Mouse (Mus musculus) heart, embryonic 10.5 days (tissue): Measurements from ENCODE around the gene Crim1. TPM values are rescaled to one million over a fixed set of nuclear protein-coding genes. Genes with fewer than 3 reads are reported as not detected.

Experiments
- DNase-seq: peaks from one replicate; pipeline ENCODE4 v3.0.0-alpha.2; 2017; ENCODE audit warnings: low spot score
- H3K27ac ChIP-seq: fragments of 300-500 bp; sonication (generic); 2 replicates; pipeline ENCODE4 v1.5.1; 2016; ENCODE audit warnings: mild to moderate bottlenecking
- H3K27me3 ChIP-seq: fragments of 300-500 bp; sonication (generic); 2 replicates; pipeline ENCODE4 v1.6.1; 2016; ENCODE audit warnings: mild to moderate bottlenecking; ENCODE audit not compliant: poor library complexity, insufficient read depth, severe bottlenecking
- H3K36me3 ChIP-seq: fragments of 300-500 bp; sonication (generic); 2 replicates; pipeline ENCODE4 v1.6.1; 2016; ENCODE audit warnings: mild to moderate bottlenecking, moderate library complexity
- H3K4me1 ChIP-seq: fragments of 300-500 bp; sonication (generic); 2 replicates; pipeline ENCODE4 v1.6.1; 2016; ENCODE audit warnings: mild to moderate bottlenecking
- H3K4me3 ChIP-seq: fragments of 300-500 bp; sonication (generic); 2 replicates; pipeline ENCODE4 v1.5.1; 2016; ENCODE audit warnings: mild to moderate bottlenecking, moderate library complexity
- H3K9me3 ChIP-seq: fragments of 300-500 bp; sonication (generic); 2 replicates; pipeline ENCODE4 v1.6.1; 2016; ENCODE audit warnings: mild to moderate bottlenecking, moderate library complexity
- WGBS: fragments of 180-500 bp; shearing (Covaris S2); methylation state at CpG from one replicate; pipeline ENCODE4 v1.1.7; 2016; 5-methylcytosine and 5-hydroxymethylcytosine counted together
- polyA plus RNA-seq: library from polyadenylated mRNA; unstranded; fragments of >200 nt; fragmentation: Nextera tagmentation; extraction: Ambion mirVana; gene quantifications from 2 replicates; pipeline ENCODE4 v1.2.1, GENCODE M21; 2016

Crim1 gene
- polyA plus RNA-seq, 1 experiment from 2014 or later = 3.6 TPM

- no peaks in the 10 kb centered on the region for H3K9me3 ChIP-seq
- WGBS = 61% methylated on average over 9 of the region's 9 CpGs
- H3K27ac ChIP-seq = 0 out of 2 replicates have a peak overlapping the region, but pooled peaks have one; percentile 16
- DNase-seq = no peak
- no peak overlapping the region for H3K4me3 ChIP-seq
- H3K4me1 ChIP-seq = peaks cover 7% of the 10 kb centered on the region
- H3K27me3 ChIP-seq = no peaks in the 10 kb centered on the region
- H3K36me3 ChIP-seq = peaks cover 4% of the 10 kb centered on the region; the same call in 1 of the 2 replicates
Measured at GRCm38 (mm10) chr17:78387665-78388064, 187.6 kb downstream of the Crim1 start.

- Histone ChIP-seq H3K27ac (no peak overlapping the region), H3K4me1 (peaks cover 9% of the 10 kb centered on the region), H3K4me3 (no peak overlapping the region), H3K27me3 (no peaks in the 10 kb centered on the region), H3K9me3 (no peaks in the 10 kb centered on the region), H3K36me3 (peaks cover 2% of the 10 kb centered on the region; the same call in 1 of the 2 replicates)
- no peak for DNase-seq
- 79% methylated on average over 9 of the region's 9 CpGs for WGBS
Measured at GRCm38 (mm10) chr17:78388101-78388847, 188.2 kb downstream of the Crim1 start.

- H3K4me1 ChIP-seq = peaks cover 9% of the 10 kb centered on the region
- DNase-seq = no peak
- H3K9me3 ChIP-seq = no peaks in the 10 kb centered on the region
- H3K36me3 ChIP-seq = peaks cover 2% of the 10 kb centered on the region; the same call in 1 of the 2 replicates
- WGBS = 85% methylated on average over 5 of the region's 5 CpGs
- no peak overlapping the region for H3K4me3 ChIP-seq
- H3K27ac ChIP-seq = no peak overlapping the region
- no peaks in the 10 kb centered on the region for H3K27me3 ChIP-seq
Measured at GRCm38 (mm10) chr17:78389573-78389972, 189.5 kb downstream of the Crim1 start.

GRCm38 (mm10) chr17:78392401-78393087 lies 192.5 kb downstream of the Crim1 start:
- 70% methylated on average over 9 of the region's 9 CpGs for WGBS

GRCm38 (mm10) chr17:78400130-78400840 lies 200.2 kb downstream of the Crim1 start:
- DNase-seq = peak; percentile 82
- no peak overlapping the region for H3K4me3 ChIP-seq
- H3K4me1 ChIP-seq = peaks cover 26% of the 10 kb centered on the region
- H3K9me3 ChIP-seq = no peaks in the 10 kb centered on the region
- peaks cover 34% of the 10 kb centered on the region for H3K36me3 ChIP-seq
- WGBS = 80% methylated on average over 12 of the region's 12 CpGs
- H3K27ac ChIP-seq = peak overlapping the region; percentile 62; the same call in 1 of the 2 replicates
- H3K27me3 ChIP-seq = no peaks in the 10 kb centered on the region

More at GRCm38 (mm10) chr17:78392401-78393087, 192.5 kb downstream of the Crim1 start:
- Histone ChIP-seq H3K27me3 (no peaks in the 10 kb centered on the region), H3K9me3 (no peaks in the 10 kb centered on the region), H3K4me3 (no peak overlapping the region), H3K36me3 (peaks cover 3% of the 10 kb centered on the region; the same call in 1 of the 2 replicates), H3K4me1 (peaks cover 8% of the 10 kb centered on the region), H3K27ac (no peak overlapping the region)
- no peak for DNase-seq

GRCm38 (mm10) chr17:78401311-78401710 lies 201.3 kb downstream of the Crim1 start:
- 62% methylated on average over 6 of the region's 6 CpGs for WGBS
- peak overlapping the region; percentile 36; the same call in 1 of the 2 replicates for H3K27ac ChIP-seq
- H3K36me3 ChIP-seq = peaks cover 34% of the 10 kb centered on the region
- peaks cover 29% of the 10 kb centered on the region for H3K4me1 ChIP-seq
- DNase-seq = no peak
- no peaks in the 10 kb centered on the region for H3K27me3 ChIP-seq
- no peak overlapping the region for H3K4me3 ChIP-seq
- no peaks in the 10 kb centered on the region for H3K9me3 ChIP-seq

- Histone ChIP-seq H3K27ac (peak overlapping the region; percentile 36; the same call in 1 of the 2 replicates), H3K9me3 (no peaks in the 10 kb centered on the region), H3K4me1 (peaks cover 29% of the 10 kb centered on the region), H3K36me3 (peaks cover 34% of the 10 kb centered on the region), H3K27me3 (no peaks in the 10 kb centered on the region), H3K4me3 (no peak overlapping the region)
- WGBS = 52% methylated on average over 4 of the region's 4 CpGs
- DNase-seq = no peak
Measured at GRCm38 (mm10) chr17:78401713-78402112, 201.7 kb downstream of the Crim1 start.

- Histone ChIP-seq H3K4me1 (peaks cover 29% of the 10 kb centered on the region), H3K27ac (no peak overlapping the region), H3K27me3 (no peaks in the 10 kb centered on the region), H3K36me3 (peaks cover 34% of the 10 kb centered on the region), H3K4me3 (no peak overlapping the region), H3K9me3 (no peaks in the 10 kb centered on the region)
- WGBS = 67% methylated on average over 6 of the region's 6 CpGs
- DNase-seq = no peak
Measured at GRCm38 (mm10) chr17:78402174-78402573, 202.1 kb downstream of the Crim1 start.

GRCm38 (mm10) chr17:78403229-78403628 lies 203.2 kb downstream of the Crim1 start:
- Histone ChIP-seq H3K4me1 (peaks cover 32% of the 10 kb centered on the region), H3K27me3 (no peaks in the 10 kb centered on the region), H3K9me3 (no peaks in the 10 kb centered on the region), H3K4me3 (no peak overlapping the region), H3K27ac (0 out of 2 replicates have a peak overlapping the region, but pooled peaks have one; percentile 57), H3K36me3 (peaks cover 28% of the 10 kb centered on the region)
- 79% methylated on average over 4 of the region's 4 CpGs for WGBS
- no peak for DNase-seq

- Histone ChIP-seq H3K4me3 (no peak overlapping the region), H3K27ac (peak overlapping the region; percentile 57; the same call in 1 of the 2 replicates), H3K36me3 (peaks cover 33% of the 10 kb centered on the region), H3K9me3 (no peaks in the 10 kb centered on the region), H3K27me3 (no peaks in the 10 kb centered on the region), H3K4me1 (peaks cover 33% of the 10 kb centered on the region)
- WGBS = 41% methylated on average over 9 of the region's 9 CpGs
- no peak for DNase-seq
Measured at GRCm38 (mm10) chr17:78403804-78404203, 203.8 kb downstream of the Crim1 start.

GRCm38 (mm10) chr17:78405336-78405735 lies 205.3 kb downstream of the Crim1 start:
- H3K27me3 ChIP-seq = no peaks in the 10 kb centered on the region
- WGBS = 86% methylated on average over 3 of the region's 3 CpGs
- H3K9me3 ChIP-seq = no peaks in the 10 kb centered on the region
- H3K4me3 ChIP-seq = no peak overlapping the region
- no peak for DNase-seq
- no peak overlapping the region for H3K27ac ChIP-seq
- peaks cover 33% of the 10 kb centered on the region for H3K4me1 ChIP-seq
- H3K36me3 ChIP-seq = peaks cover 35% of the 10 kb centered on the region

- peak overlapping the region; percentile 73 for H3K27ac ChIP-seq
- no peaks in the 10 kb centered on the region for H3K9me3 ChIP-seq
Measured at GRCm38 (mm10) chr17:78406854-78407253, 206.8 kb downstream of the Crim1 start.

More at GRCm38 (mm10) chr17:78406854-78407253, 206.8 kb downstream of the Crim1 start:
- 84% methylated on average over 10 of the region's 10 CpGs for WGBS
- Histone ChIP-seq H3K36me3 (peaks cover 26% of the 10 kb centered on the region), H3K4me3 (no peak overlapping the region), H3K4me1 (peaks cover 21% of the 10 kb centered on the region; the same call in 1 of the 2 replicates), H3K27me3 (no peaks in the 10 kb centered on the region)
- no peak for DNase-seq
